ENCODE assay signal across 14 mouse cellular contexts in genomic region chr17:85562510-85563266, GRCm38 (mm10). TPM values are rescaled to one million over a fixed set of nuclear protein-coding genes. Genes with fewer than 3 reads are reported as not detected.
A peak's percentile ranks its signal among the peaks of the same experiment; 100 is the strongest.
DNase-seq lines count a peak whose midpoint lies in the region; ATAC-seq and TF ChIP-seq lines count a peak whose summit lies in the region.
"Had no signal": no experiment of that assay in that cellular context is flagged by ENCODE, and none has a peak within 500 bp of the region (broad histone marks: within the 10 kb centered on the region; RNA-seq: fewer than 3 reads in every experiment).

No protein-coding gene starts in this region.

- H3K27ac ChIP-seq in heart, embryonic 16.5 days (ENCODE audit: low read length), result no peak overlapping the region
- no peak overlapping the region for H3K27ac ChIP-seq in forebrain, postnatal 0 days (ENCODE audit: low read depth, low read length)
- H3K27ac ChIP-seq in neural tube, embryonic 15.5 days (replicated peaks), result no peak overlapping the region
- H3K27ac ChIP-seq in intestine, postnatal 0 days (ENCODE audit: low read depth, low read length), result no peak overlapping the region

- no peaks in the 10 kb centered on the region for H3K27me3 ChIP-seq in heart, embryonic 16.5 days (ENCODE audit: control insufficient read depth, insufficient read depth, low read length)
- no peaks in the 10 kb centered on the region for H3K27me3 ChIP-seq in forebrain, postnatal 0 days (ENCODE audit: insufficient read depth, low read length)
- H3K27me3 ChIP-seq in neural tube, embryonic 15.5 days (replicated peaks), result 0 out of 2 replicates have a peak, but pooled peaks cover 9% of the 10 kb centered on the region
- H3K27me3 ChIP-seq in intestine, postnatal 0 days (replicated peaks; ENCODE audit: control insufficient read depth, insufficient read depth, low read length), result 0 out of 2 replicates have a peak, but pooled peaks cover 6% of the 10 kb centered on the region

- no peaks in the 10 kb centered on the region for H3K36me3 ChIP-seq in heart, embryonic 16.5 days (ENCODE audit: control insufficient read depth, insufficient read depth)
- H3K36me3 ChIP-seq in forebrain, postnatal 0 days (ENCODE audit: insufficient read depth), result no peaks in the 10 kb centered on the region
- H3K36me3 ChIP-seq in neural tube, embryonic 15.5 days, result no peaks in the 10 kb centered on the region
- H3K36me3 ChIP-seq in intestine, postnatal 0 days (ENCODE audit: control insufficient read depth, insufficient read depth), result no peaks in the 10 kb centered on the region

- H3K4me3 ChIP-seq in heart, embryonic 16.5 days (ENCODE audit: low read length), result no peak overlapping the region
- H3K4me3 ChIP-seq in forebrain, postnatal 0 days (ENCODE audit: low read depth, low read length), result no peak overlapping the region
- H3K4me3 ChIP-seq in neural tube, embryonic 15.5 days (replicated peaks), result no peak overlapping the region
- H3K4me3 ChIP-seq in intestine, postnatal 0 days (ENCODE audit: low read depth, low read length), result no peak overlapping the region

- WGBS in heart, embryonic 16.5 days, result 37% methylated on average over 17 of the region's 17 CpGs
- WGBS in forebrain, postnatal 0 days, result 41% methylated on average over 17 of the region's 17 CpGs
- WGBS in neural tube, embryonic 15.5 days, result 43% methylated on average over 17 of the region's 17 CpGs
- 33% methylated on average over 17 of the region's 17 CpGs for WGBS in intestine, postnatal 0 days

- 0 out of 2 replicates have a peak, but pooled peaks have one; percentile 4 for TF ChIP-seq CTCF in forebrain, postnatal 0 days (IDR thresholded peaks at IDR 0.05; ENCODE audit: low read depth)
- no peak for TF ChIP-seq CTCF in intestine, postnatal 0 days (IDR thresholded peaks at IDR 0.05; ENCODE audit: low read depth)

- ATAC-seq in heart, embryonic 16.5 days (replicated peaks; ENCODE audit: extremely low read depth, insufficient read depth, low FRiP score), result no peak
- ATAC-seq in forebrain, postnatal 0 days, result peak; percentile 47; the same call in 1 of the 2 replicates
- no peak for ATAC-seq in neural tube, embryonic 15.5 days (ENCODE audit: low FRiP score)
- ATAC-seq in intestine, postnatal 0 days, result no peak

- no peak overlapping the region for H3K9ac ChIP-seq in heart, embryonic 16.5 days (ENCODE audit: low read length)
- H3K9ac ChIP-seq in forebrain, postnatal 0 days, result no peak overlapping the region
- no peak overlapping the region for H3K9ac ChIP-seq in neural tube, embryonic 15.5 days (replicated peaks)
- H3K9ac ChIP-seq in intestine, postnatal 0 days (ENCODE audit: low read depth, low read length), result no peak overlapping the region

- peak overlapping the region; percentile 38; the same call in 1 of the 2 replicates for H3K4me2 ChIP-seq in heart, embryonic 16.5 days (ENCODE audit: low read depth, low read length)
- H3K4me2 ChIP-seq in forebrain, postnatal 0 days (ENCODE audit: low read depth), result peak overlapping the region; percentile 17; the same call in 1 of the 2 replicates
- peak overlapping the region; percentile 30; the same call in 1 of the 2 replicates for H3K4me2 ChIP-seq in neural tube, embryonic 15.5 days
- no peak overlapping the region for H3K4me2 ChIP-seq in intestine, postnatal 0 days (replicated peaks; ENCODE audit: low read depth)

- 0 out of 2 replicates have a peak, but pooled peaks cover 2% of the 10 kb centered on the region for H3K4me1 ChIP-seq in heart, embryonic 16.5 days (ENCODE audit: control insufficient read depth, insufficient read depth, low read length)
- H3K4me1 ChIP-seq in forebrain, postnatal 0 days (ENCODE audit: insufficient read depth), result no peaks in the 10 kb centered on the region
- peaks cover 7% of the 10 kb centered on the region for H3K4me1 ChIP-seq in neural tube, embryonic 15.5 days
- no peaks in the 10 kb centered on the region for H3K4me1 ChIP-seq in intestine, postnatal 0 days (replicated peaks; ENCODE audit: control insufficient read depth, insufficient read depth, low read length)

- intact Hi-C loops in left cerebral cortex, postnatal 10 days (cut with DNase I), result no loop called here

- H3K9me3 ChIP-seq in heart, embryonic 16.5 days (replicated peaks; ENCODE audit: control insufficient read depth, low read length), result peaks cover 9% of the 10 kb centered on the region
- H3K9me3 ChIP-seq in forebrain, postnatal 0 days (ENCODE audit: low read length), result 0 out of 2 replicates have a peak, but pooled peaks cover 3% of the 10 kb centered on the region
- H3K9me3 ChIP-seq in neural tube, embryonic 15.5 days (replicated peaks), result peaks cover 4% of the 10 kb centered on the region; the same call in 1 of the 2 replicates
- H3K9me3 ChIP-seq in intestine, postnatal 0 days (ENCODE audit: control insufficient read depth), result no peaks in the 10 kb centered on the region

- DNase-seq in heart, adult 8-10 months (ENCODE audit: low spot score), result no peak
- peak; percentile 23 for DNase-seq in testis, postnatal 10 days (ENCODE audit: low spot score)
- no peak for DNase-seq in testis, postnatal 14 days (ENCODE audit: low spot score)
- peak; percentile 24 for DNase-seq in forebrain, postnatal 0 days
- no peak for DNase-seq in left cerebral cortex, postnatal 10 days (ENCODE audit: extremely low spot score in 1 of 2, low spot score in 2 of 2)
- DNase-seq: embryo, embryonic 11 days; lung, postnatal 14 days; right cerebral cortex, postnatal 4 days; thymus, adult 18-20 months had no signal

RNA-seq across cellular contexts. Expression of gene Six3, which starts 50.7 kb away (rescaled TPM):
- polyA plus RNA-seq in heart, embryonic 16.5 days (2015; fragmentation: Nextera tagmentation; extraction: Ambion mirVana), result not detected in 2 replicates
- not detected for total RNA-seq in heart, adult 8-10 months (2022)
- total RNA-seq in forebrain, postnatal 0 days (2014; rRNA removed), result 3.5 and 12.0 TPM in 2 replicates
- polyA plus RNA-seq in forebrain, postnatal 0 days (2015; fragmentation: Nextera tagmentation; extraction: Ambion mirVana), result 9.5 and 16.6 TPM in 2 replicates
- not detected in 2 replicates for polyA plus RNA-seq in neural tube, embryonic 15.5 days (2015; fragmentation: Nextera tagmentation; extraction: Ambion mirVana)
- 1 to 10 TPM; 1.5 to 5.1 TPM for total RNA-seq in left cerebral cortex, postnatal 10 days (2021)
- polyA plus RNA-seq in intestine, postnatal 0 days (2015; fragmentation: Nextera tagmentation; extraction: Ambion mirVana), result not detected in 2 replicates
- total RNA-seq: hematopoietic stem cell, adult 5-6 weeks had no signal
- polyA plus RNA-seq: limb, embryonic 11.5 days had no signal

Comparison
In these comparisons a context has a peak if more than half of its experiments do, and no peak if none do; other contexts are left out.
1. DNase-seq: peak in testis, postnatal 10 days (single experiment) and forebrain, postnatal 0 days (single experiment); none in heart, adult 8-10 months (single experiment), testis, postnatal 14 days (single experiment) and left cerebral cortex, postnatal 10 days (0 of 2).
2. RNA of gene Six3, which starts 50.7 kb away (polyA plus RNA-seq): 9.5 to 16.6 TPM in forebrain, postnatal 0 days; not detected in heart, embryonic 16.5 days, not detected in neural tube, embryonic 15.5 days and not detected in intestine, postnatal 0 days; every median in the first group is over 10 times any median in the second.